Comparison of ENCODE assay signal across 8 mouse cellular contexts in the genomic region with DNA sequence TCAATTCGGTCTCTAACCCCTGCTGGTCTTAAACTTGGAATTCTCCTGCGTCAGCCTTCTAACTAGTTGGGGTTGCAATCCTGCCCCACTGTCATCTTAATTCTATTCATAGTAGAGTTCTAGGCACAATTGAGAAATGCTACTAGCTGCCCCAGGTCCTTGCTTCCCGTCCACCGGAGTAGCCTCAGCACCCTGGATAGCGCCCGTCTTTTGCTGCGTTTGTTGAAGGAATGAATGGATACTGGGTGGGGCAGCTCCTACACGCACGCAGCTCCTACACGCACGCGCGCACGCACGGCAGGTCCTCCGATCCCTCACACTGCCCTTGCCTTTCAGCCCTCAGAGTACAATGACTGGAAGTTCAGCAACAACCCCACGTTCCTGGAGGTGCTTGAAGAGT. TPM values are rescaled to one million over a fixed set of nuclear protein-coding genes. Genes with fewer than 3 reads are reported as not detected.
A peak's percentile ranks its signal among the peaks of the same experiment; 100 is the strongest.
DNase-seq lines count a peak whose midpoint lies in the region; ATAC-seq lines count a peak whose summit lies in the region.

No protein-coding gene starts in this region.

- peak overlapping the region; percentile 50 for H3K4me2 ChIP-seq in hindbrain, embryonic 13.5 days
- peak overlapping the region; percentile 23 for H3K4me2 ChIP-seq in midbrain, embryonic 12.5 days (replicated peaks)

- peaks cover 44% of the 10 kb centered on the region for H3K27me3 ChIP-seq in hindbrain, embryonic 13.5 days
- H3K27me3 ChIP-seq in midbrain, embryonic 12.5 days, result peaks cover 27% of the 10 kb centered on the region

- ATAC-seq in hindbrain, embryonic 13.5 days (ENCODE audit: low FRiP score), result no peak
- ATAC-seq in midbrain, embryonic 12.5 days (ENCODE audit: low FRiP score, low read depth), result no peak
- ATAC-seq in activated CD4-positive, CD25-positive, alpha-beta regulatory T cell, adult 4 months, result no peak

- no peaks in the 10 kb centered on the region for H3K36me3 ChIP-seq in hindbrain, embryonic 13.5 days
- no peaks in the 10 kb centered on the region for H3K36me3 ChIP-seq in midbrain, embryonic 12.5 days

- no peak overlapping the region for H3K27ac ChIP-seq in hindbrain, embryonic 13.5 days
- H3K27ac ChIP-seq in midbrain, embryonic 12.5 days (replicated peaks), result no peak overlapping the region

- DNase-seq in adrenal gland, adult (ENCODE audit: inconsistent age in 2 of 2, low spot score in 1 of 2), result peak; percentile 26 to 78
- DNase-seq in adrenal gland, adult 8-10 months, result no peak
- DNase-seq in urinary bladder, postnatal 25 days (ENCODE audit: low spot score), result peak; percentile 49
- no peak for DNase-seq in urinary bladder, postnatal 10 days (ENCODE audit: low spot score)
- DNase-seq in spleen, adult 12 weeks (ENCODE audit: low spot score), result no peak

- peaks cover 5% of the 10 kb centered on the region; the same call in 1 of the 2 replicates for H3K4me1 ChIP-seq in hindbrain, embryonic 13.5 days (replicated peaks)
- peaks cover 4% of the 10 kb centered on the region; the same call in 1 of the 2 replicates for H3K4me1 ChIP-seq in midbrain, embryonic 12.5 days

- WGBS in hindbrain, embryonic 13.5 days, result 11% methylated on average over 17 of the region's 17 CpGs
- WGBS in midbrain, embryonic 12.5 days, result 10% methylated on average over 17 of the region's 17 CpGs

- H3K9ac ChIP-seq in hindbrain, embryonic 13.5 days, result no peak overlapping the region
- H3K9ac ChIP-seq in midbrain, embryonic 12.5 days (replicated peaks), result no peak overlapping the region

- peak overlapping the region; percentile 22 for H3K4me3 ChIP-seq in hindbrain, embryonic 13.5 days
- no peak overlapping the region for H3K4me3 ChIP-seq in midbrain, embryonic 12.5 days

- H3K9me3 ChIP-seq in hindbrain, embryonic 13.5 days, result no peaks in the 10 kb centered on the region
- H3K9me3 ChIP-seq in midbrain, embryonic 12.5 days, result no peaks in the 10 kb centered on the region

RNA-seq across cellular contexts. Expression of a gene that starts 31.9 kb away (rescaled TPM):
- 1 to 10 TPM in 2 of 4 experiments, under 1 TPM in 2; 0.52 to 6.0 (median 2.5) TPM for total RNA-seq in adrenal gland, adult 8-10 months (2022)
- 1.3 and 1.5 TPM in 2 replicates for polyA plus RNA-seq in hindbrain, embryonic 13.5 days (2015; fragmentation: Nextera tagmentation; extraction: Ambion mirVana)
- 0.85 and 0.93 TPM in 2 replicates for polyA plus RNA-seq in midbrain, embryonic 12.5 days (2016; fragmentation: Nextera tagmentation; extraction: Ambion mirVana)
- polyA plus RNA-seq in activated CD4-positive, CD25-positive, alpha-beta regulatory T cell, adult 4 months (2017; shearing (Covaris generic)), result not detected

RNA-seq across cellular contexts. Expression of a gene that starts 32.3 kb away (rescaled TPM):
- 10 to 100 TPM; 16.2 to 25.1 (median 20.1) TPM for total RNA-seq in adrenal gland, adult 8-10 months (2022)
- 10.6 and 12.3 TPM in 2 replicates for polyA plus RNA-seq in hindbrain, embryonic 13.5 days (2015; fragmentation: Nextera tagmentation; extraction: Ambion mirVana)
- polyA plus RNA-seq in midbrain, embryonic 12.5 days (2016; fragmentation: Nextera tagmentation; extraction: Ambion mirVana), result 6.0 and 8.2 TPM in 2 replicates
- 100 to 1,000 TPM; 309 to 317 TPM for polyA plus RNA-seq in activated CD4-positive, CD25-positive, alpha-beta regulatory T cell, adult 4 months (2017; shearing (Covaris generic))

Comparison
In these comparisons a context has a peak if more than half of its experiments do, and no peak if none do; other contexts are left out.
1. DNase-seq: peak in adrenal gland, adult (2 of 2) and urinary bladder, postnatal 25 days (single experiment); none in adrenal gland, adult 8-10 months (single experiment), urinary bladder, postnatal 10 days (single experiment) and spleen, adult 12 weeks (single experiment).
2. RNA of a gene that starts 32.3 kb away (polyA plus RNA-seq): 309 to 317 TPM in activated CD4-positive, CD25-positive, alpha-beta regulatory T cell, adult 4 months; 10.6 to 12.3 TPM in hindbrain, embryonic 13.5 days and 6.0 to 8.2 TPM in midbrain, embryonic 12.5 days; every median in the first group is over 10 times any median in the second.